Mouse (Mus musculus) kidney, adult 2 months (tissue): ENCODE measurements around the gene Btbd1.

Experiments
- CTCF ChIP-seq: fragments of 200-500 bp; conservative IDR thresholded peaks from 2 replicates; pipeline ENCODE4 v1.5.1; 2011; ENCODE audit warnings: low read depth, mild to moderate bottlenecking, control low read depth, low read length, moderate library complexity, mixed read lengths; ENCODE audit not compliant: insufficient read depth, insufficient read length
- POLR2A ChIP-seq: fragments of 200-500 bp; IDR thresholded peaks from one replicate; pipeline ENCODE4 v1.6.1; 2011; ENCODE audit warnings: low read depth, low read length, control low read depth

GRCm38 (mm10) chr7:81834847-81835246, 5.6 kb upstream of the Btbd1 start:
- TF ChIP-seq CTCF, result no peak
- TF ChIP-seq POLR2A, result no peak
